Mouse (Mus musculus) thymus, adult 2 months (tissue): ENCODE measurements around the gene Cul4a. TPM values are rescaled to one million over a fixed set of nuclear protein-coding genes. Genes with fewer than 3 reads are reported as not detected.

ENCODE experiments used
- DNase-seq: peaks from one replicate; pipeline ENCODE4 v3.0.0; 2021
- H3K27ac ChIP-seq: fragments of 200-500 bp; 2 replicates; pipeline ENCODE4 v1.5.1; 2012; ENCODE audit warnings: low read length, control low read depth; ENCODE audit not compliant: control insufficient read depth, insufficient read depth
- H3K27me3 ChIP-seq: fragments of 200-500 bp; 2 replicates; pipeline ENCODE4 v1.6.1; 2012; ENCODE audit warnings: mild to moderate bottlenecking, low read length, moderate library complexity, mixed read lengths; ENCODE audit not compliant: control insufficient read depth, insufficient read depth
- H3K36me3 ChIP-seq: fragments of 200-500 bp; 2 replicates; pipeline ENCODE4 v1.6.1; 2012; ENCODE audit warnings: mild to moderate bottlenecking, low read length, moderate library complexity; ENCODE audit not compliant: control insufficient read depth, insufficient read depth
- H3K4me1 ChIP-seq: fragments of 200-500 bp; replicated peaks from 2 replicates; pipeline ENCODE4 v1.6.1; 2012; ENCODE audit warnings: low read length; ENCODE audit not compliant: control insufficient read depth, insufficient read depth
- H3K4me3 ChIP-seq: fragments of 200-500 bp; 2 replicates; pipeline ENCODE4 v1.5.1; 2012; ENCODE audit warnings: mild to moderate bottlenecking, low read length, control low read depth, moderate library complexity; ENCODE audit not compliant: control insufficient read depth, insufficient read depth
- CTCF ChIP-seq: fragments of 200-500 bp; IDR thresholded peaks from 2 replicates; pipeline ENCODE4 v1.5.1; 2012; ENCODE audit warnings: mild to moderate bottlenecking, control low read depth, low read length, moderate library complexity, borderline replicate concordance; ENCODE audit not compliant: control insufficient read depth, poor library complexity, insufficient read depth; ENCODE audit errors: extremely low read depth
- POLR2A ChIP-seq: fragments of 200-500 bp; IDR thresholded peaks from 2 replicates; pipeline ENCODE4 v1.6.1; 2012; ENCODE audit warnings: mild to moderate bottlenecking, low read length, control low read depth, moderate library complexity; ENCODE audit not compliant: control insufficient read depth, poor library complexity, insufficient read depth; ENCODE audit errors: extremely low read depth
- WGBS: fragments of 180-500 bp; shearing (Covaris S2); methylation state at CpG from one replicate; pipeline ENCODE4 v1.1.7; 2018; 5-methylcytosine and 5-hydroxymethylcytosine counted together
- polyA plus RNA-seq: library from polyadenylated mRNA; depleted of rRNA; stranded (reverse); fragments of >200 nt; gene quantifications from 2 replicates; pipeline ENCODE4 v1.2.3, GENCODE M21; 2012

Gene Cul4a
- polyA plus RNA-seq, 1 experiment: 36.3 TPM

- H3K4me1 ChIP-seq: peaks cover 3% of the 10 kb centered on the region
- 85% methylated on average over 6 of the region's 6 CpGs for WGBS
- no peak for DNase-seq
- TF ChIP-seq POLR2A (no peak), CTCF (no peak)
- no peak overlapping the region for H3K4me3 ChIP-seq
- no peaks in the 10 kb centered on the region for H3K27me3 ChIP-seq
- H3K27ac ChIP-seq: no peak overlapping the region
- peaks cover under 1% of the 10 kb centered on the region; the same call in 1 of the 2 replicates for H3K36me3 ChIP-seq
Observed at GRCm38 (mm10) chr8:13162098-13162497, 56.7 kb downstream of the Cul4a start.

DNA sequence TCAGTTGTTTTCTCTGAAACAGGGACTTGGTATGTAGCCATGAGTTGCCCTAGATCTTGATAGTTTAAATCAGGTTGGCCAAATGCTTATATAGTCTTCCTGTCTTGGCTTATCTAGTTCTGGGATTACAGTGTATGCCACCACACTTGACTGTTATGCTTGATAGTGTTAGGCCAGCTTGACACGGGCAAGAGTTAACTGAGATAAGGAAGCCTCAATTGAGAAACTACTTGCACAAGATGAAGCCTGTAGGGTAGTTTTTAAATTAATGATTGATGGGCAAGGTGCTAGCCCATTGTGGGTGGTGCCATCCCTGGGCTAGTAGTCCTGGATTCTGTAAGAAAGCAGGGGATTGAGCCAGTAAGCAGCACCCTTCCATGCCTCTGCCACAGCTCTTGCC lies 58.1 kb downstream of the Cul4a start:
- H3K4me3 ChIP-seq: no peak overlapping the region
- WGBS: 85% methylated on average over 1 of the region's 1 CpGs
- TF ChIP-seq CTCF (no peak), POLR2A (no peak)
- peaks cover 15% of the 10 kb centered on the region for H3K36me3 ChIP-seq
- H3K27ac ChIP-seq: no peak overlapping the region
- DNase-seq: no peak
- no peaks in the 10 kb centered on the region for H3K27me3 ChIP-seq
- peaks cover 2% of the 10 kb centered on the region for H3K4me1 ChIP-seq

DNA sequence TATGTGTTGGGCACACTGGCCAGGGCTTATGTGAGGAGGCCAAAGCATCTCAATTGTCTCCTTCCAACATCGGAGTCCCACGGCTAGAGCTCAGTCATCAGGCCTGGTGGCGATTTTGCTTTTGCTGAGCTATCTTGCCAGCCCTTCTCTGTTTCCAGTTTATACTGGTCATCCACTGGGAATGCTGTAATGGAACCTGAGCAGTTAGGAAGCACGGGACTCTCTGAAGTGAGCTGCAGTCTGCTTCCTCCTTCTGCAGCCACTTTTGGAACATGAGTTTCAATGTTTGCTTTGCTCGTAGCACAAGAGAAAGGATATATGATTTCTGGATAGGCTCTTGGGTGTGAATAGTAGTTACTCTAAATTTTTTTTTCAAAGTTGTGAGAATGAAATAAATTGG lies 58.9 kb downstream of the Cul4a start:
- Histone ChIP-seq H3K27me3 (no peaks in the 10 kb centered on the region), H3K27ac (no peak overlapping the region), H3K4me3 (no peak overlapping the region), H3K4me1 (no peaks in the 10 kb centered on the region; the same call in 1 of the 2 replicates), H3K36me3 (peaks cover 21% of the 10 kb centered on the region)
- WGBS: 94% methylated on average over 5 of the region's 5 CpGs
- TF ChIP-seq CTCF (no peak), POLR2A (no peak)
- no peak for DNase-seq

DNA sequence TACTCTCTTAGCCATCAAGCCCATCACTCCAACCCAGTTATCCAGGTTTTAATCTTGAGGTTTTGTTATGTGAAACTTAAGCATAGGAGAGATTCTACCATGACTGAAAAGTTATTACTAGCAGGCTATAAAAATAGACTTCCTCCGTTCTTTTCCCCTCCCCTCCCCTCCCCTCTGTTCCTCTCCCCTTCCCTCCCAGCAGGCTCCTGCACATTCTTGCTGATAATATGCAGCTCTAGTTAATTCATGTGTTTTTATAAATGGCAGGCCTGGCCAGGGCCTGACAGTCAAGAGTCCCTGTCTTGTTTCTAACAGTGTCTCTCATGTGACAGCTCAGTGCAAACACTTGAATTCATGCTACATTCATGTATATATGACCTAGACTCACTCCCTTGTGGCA lies 65.1 kb downstream of the Cul4a start:
- H3K4me1 ChIP-seq: no peaks in the 10 kb centered on the region
- no peak overlapping the region for H3K4me3 ChIP-seq
- WGBS: 63% methylated on average over 1 of the region's 1 CpGs
- H3K27me3 ChIP-seq: no peaks in the 10 kb centered on the region
- peaks cover 61% of the 10 kb centered on the region for H3K36me3 ChIP-seq
- DNase-seq: no peak
- TF ChIP-seq CTCF (no peak), POLR2A (no peak)
- no peak overlapping the region for H3K27ac ChIP-seq

GRCm38 (mm10) chr8:13174305-13174704 lies 68.9 kb downstream of the Cul4a start:
- 99% methylated on average over 4 of the region's 4 CpGs for WGBS
- Histone ChIP-seq H3K27me3 (no peaks in the 10 kb centered on the region), H3K4me3 (no peak overlapping the region), H3K4me1 (no peaks in the 10 kb centered on the region), H3K27ac (no peak overlapping the region), H3K36me3 (peaks cover 51% of the 10 kb centered on the region)
- TF ChIP-seq POLR2A (no peak), CTCF (no peak)
- no peak for DNase-seq

DNA sequence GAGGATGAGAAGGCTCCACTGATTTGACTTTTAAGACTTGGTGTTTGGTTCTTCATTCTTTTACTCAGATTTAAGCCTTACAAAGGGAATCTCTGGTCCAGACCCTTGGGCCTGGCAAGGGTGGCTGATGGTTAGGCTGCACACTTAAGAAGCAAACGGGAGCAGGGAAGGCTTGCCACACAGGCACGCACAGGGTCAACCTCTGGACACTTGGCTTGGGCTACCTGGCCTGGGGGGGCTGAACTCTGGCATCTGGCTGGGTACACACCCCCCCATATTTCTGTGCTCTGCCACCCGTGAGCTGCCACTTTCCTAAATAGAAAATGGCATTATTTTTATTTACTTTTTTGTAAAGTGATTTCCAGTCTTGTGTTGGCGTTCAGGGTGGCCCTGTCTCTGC lies 69.4 kb downstream of the Cul4a start:
- 93% methylated on average over 4 of the region's 4 CpGs for WGBS
- no peak for DNase-seq
- H3K27ac ChIP-seq: no peak overlapping the region
- no peaks in the 10 kb centered on the region for H3K4me1 ChIP-seq
- no peaks in the 10 kb centered on the region for H3K27me3 ChIP-seq
- no peak for TF ChIP-seq POLR2A
- TF ChIP-seq CTCF: no peak
- H3K36me3 ChIP-seq: peaks cover 51% of the 10 kb centered on the region
- H3K4me3 ChIP-seq: no peak overlapping the region

- no peak for DNase-seq
- Histone ChIP-seq H3K4me1 (no peaks in the 10 kb centered on the region), H3K36me3 (peaks cover 51% of the 10 kb centered on the region), H3K4me3 (no peak overlapping the region), H3K27me3 (no peaks in the 10 kb centered on the region), H3K27ac (no peak overlapping the region)
- TF ChIP-seq POLR2A: no peak
- no peak for TF ChIP-seq CTCF
- WGBS: 93% methylated on average over 1 of the region's 1 CpGs
Observed at GRCm38 (mm10) chr8:13175650-13176049, 70.2 kb downstream of the Cul4a start.
